Mouse (Mus musculus): ENCODE data around the gene Zfp580. TPM values are rescaled to one million over a fixed set of nuclear protein-coding genes. Genes with fewer than 3 reads are reported as not detected.
"Not testable (repeated sequence)": the region's sequence is repeated elsewhere in the genome, so short reads cannot be mapped to it uniquely, and the experiment has no call there.

Gene Zfp580
- 22.2 and 25.0 TPM in 2 replicates for polyA plus RNA-seq (2015; fragmentation: Nextera tagmentation; extraction: Ambion mirVana)

GRCm38 (mm10) chr7:5051193-5052192 lies at the start of gene Zfp580:
TSS of gene Zfp580 (plus strand) at chr7:5051538.
- ATAC-seq, result peak; percentile 85
- 1% methylated on average over 65 of the region's 65 CpGs for WGBS
- Histone ChIP-seq H3K4me1 (replicated peaks) (peaks cover 34% of the 10 kb centered on the region), H3K9me3 (no peaks in the 10 kb centered on the region), H3K36me3 (no peaks in the 10 kb centered on the region), H3K4me3 (replicated peaks) (peak within 1 kb of the TSS; percentile 86), H3K27ac (peak within 1 kb of the TSS; percentile 34), H3K9ac (peak within 1 kb of the TSS; percentile 82), H3K27me3 (replicated peaks) (peaks cover 43% of the 10 kb centered on the region), H3K4me2 (replicated peaks) (peak within 1 kb of the TSS; percentile 94)

DNA sequence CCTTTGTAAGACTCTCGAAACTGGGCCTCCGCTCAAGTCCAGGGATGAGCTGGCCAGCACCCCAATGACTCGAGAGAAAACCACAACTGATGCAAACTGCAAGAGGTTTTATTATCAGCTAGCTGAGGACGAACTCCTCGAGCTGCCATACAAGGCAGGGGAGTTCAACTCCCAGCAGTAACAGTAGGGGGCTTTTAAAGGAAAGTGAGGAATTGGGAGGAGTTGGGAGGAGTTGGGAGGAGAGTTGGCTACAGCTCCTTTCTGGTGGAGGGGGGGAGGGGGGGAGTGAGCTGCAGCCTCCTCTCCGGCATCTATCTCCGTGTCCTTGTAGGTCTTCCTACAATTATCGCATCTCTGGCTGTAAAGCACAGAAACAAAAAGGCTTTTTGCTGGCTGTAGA lies 48.5 kb upstream of the Zfp580 start:
- H3K27me3 ChIP-seq (replicated peaks); H3K9ac ChIP-seq; H3K4me1 ChIP-seq (replicated peaks); ATAC-seq; H3K9me3 ChIP-seq; H3K27ac ChIP-seq; H3K4me3 ChIP-seq (replicated peaks); H3K4me2 ChIP-seq (replicated peaks): not testable (repeated sequence)
- 67% methylated on average over 8 of the region's 8 CpGs for WGBS
- peaks cover 16% of the 10 kb centered on the region for H3K36me3 ChIP-seq

DNA sequence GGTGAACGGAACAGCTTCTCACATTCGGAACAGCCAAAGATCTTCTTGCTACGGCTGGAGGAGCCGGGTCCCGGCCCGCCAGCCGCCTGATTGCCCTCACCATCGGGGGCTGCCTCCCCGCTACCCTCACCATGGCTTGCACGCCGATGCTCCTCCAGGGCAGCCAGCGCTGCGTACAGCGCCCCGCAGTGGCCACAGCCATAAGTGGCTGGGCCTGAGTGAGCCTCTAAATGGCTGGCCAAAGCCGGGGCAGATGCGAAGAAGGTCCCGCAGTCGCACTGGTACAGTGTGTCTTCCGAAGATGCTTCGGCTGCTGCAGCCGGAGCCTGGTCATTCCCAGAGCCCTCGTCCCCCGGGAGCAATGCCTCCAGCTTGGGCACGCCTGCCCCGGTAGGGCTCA lies 43.1 kb upstream of the Zfp580 start:
- ATAC-seq, result no peak
- H3K9ac ChIP-seq, result no peak overlapping the region
- no peaks in the 10 kb centered on the region for H3K4me1 ChIP-seq (replicated peaks)
- peaks cover 55% of the 10 kb centered on the region for H3K36me3 ChIP-seq
- WGBS, result 98% methylated on average over 26 of the region's 26 CpGs
- H3K27me3 ChIP-seq (replicated peaks), result no peaks in the 10 kb centered on the region
- H3K9me3 ChIP-seq, result no peaks in the 10 kb centered on the region
- no peak overlapping the region for H3K27ac ChIP-seq
- H3K4me2 ChIP-seq (replicated peaks), result no peak overlapping the region
- no peak overlapping the region for H3K4me3 ChIP-seq (replicated peaks)

DNA sequence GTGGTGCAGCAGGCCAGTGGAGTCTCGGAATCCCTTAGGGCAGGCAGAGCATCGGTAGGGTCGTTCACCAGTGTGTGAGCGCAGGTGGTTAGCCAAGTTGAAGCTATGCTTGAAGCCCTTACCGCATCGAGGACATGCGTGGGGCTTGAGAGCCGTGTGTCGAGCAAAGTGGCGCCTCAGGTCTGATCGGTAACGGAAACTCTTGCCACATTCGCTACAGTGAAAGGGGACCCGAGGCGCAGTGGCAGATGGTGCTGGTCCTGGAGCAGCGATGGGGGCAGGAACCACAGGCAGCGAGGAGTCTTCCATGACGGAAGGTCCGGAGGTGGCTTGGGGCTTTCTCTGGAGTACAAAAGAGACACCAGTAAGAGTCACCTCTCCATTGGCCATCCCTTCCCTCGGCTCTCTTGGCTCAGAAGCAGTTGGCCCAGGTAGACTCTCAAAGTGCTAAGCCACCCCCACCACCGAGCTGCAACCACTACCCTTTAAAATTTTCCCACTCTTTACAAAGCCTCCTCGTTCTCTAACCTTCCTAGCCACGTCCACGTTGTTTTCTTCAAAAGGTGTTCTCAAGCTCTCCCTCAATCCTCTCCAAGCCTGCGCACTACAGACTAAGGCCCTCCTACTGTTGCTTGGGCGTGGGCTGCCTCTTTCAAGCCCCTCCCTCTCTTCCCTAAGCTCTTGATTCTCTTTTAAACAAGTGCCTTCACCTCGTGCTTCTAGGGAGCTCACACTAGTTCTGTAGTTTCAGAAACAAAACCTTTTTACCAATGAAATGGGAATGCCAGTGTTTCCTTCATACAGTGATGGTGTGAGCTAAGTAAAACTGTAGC lies 38.4 kb upstream of the Zfp580 start:
- Histone ChIP-seq H3K9me3 (no peaks in the 10 kb centered on the region), H3K27me3 (replicated peaks) (no peaks in the 10 kb centered on the region), H3K36me3 (peaks cover 47% of the 10 kb centered on the region), H3K4me3 (replicated peaks) (0 out of 2 replicates have a peak overlapping the region, but pooled peaks have one; percentile 68), H3K4me2 (replicated peaks) (peak overlapping the region; percentile 66; the same call in 1 of the 2 replicates), H3K9ac (no peak overlapping the region), H3K27ac (no peak overlapping the region), H3K4me1 (replicated peaks) (0 out of 2 replicates have a peak, but pooled peaks cover 2% of the 10 kb centered on the region)
- WGBS, result 87% methylated on average over 27 of the region's 27 CpGs
- no peak for ATAC-seq

GRCm38 (mm10) chr7:5014251-5015117 lies 36.9 kb upstream of the Zfp580 start, which contains the start of the genes Zfp524 and Fiz1:
TSS of gene Zfp524 (plus strand) at chr7:5014415.
TSS of gene Fiz1 (minus strand) at chr7:5014697.
- Histone ChIP-seq H3K9ac (peak within 1 kb of the TSS; percentile 77), H3K27me3 (replicated peaks) (no peaks in the 10 kb centered on the region), H3K4me2 (replicated peaks) (peak within 1 kb of the TSS; percentile 66), H3K4me3 (replicated peaks) (peak within 1 kb of the TSS; percentile 68), H3K9me3 (no peaks in the 10 kb centered on the region), H3K36me3 (peaks cover 33% of the 10 kb centered on the region), H3K27ac (peak within 1 kb of the TSS; percentile 99), H3K4me1 (replicated peaks) (0 out of 2 replicates have a peak, but pooled peaks cover 2% of the 10 kb centered on the region)
- under 1% methylated on average over 42 of the region's 42 CpGs for WGBS
- ATAC-seq, result peak; percentile 84

- peak within 1 kb of the TSS; percentile 68 for H3K4me3 ChIP-seq (replicated peaks)
- H3K4me1 ChIP-seq (replicated peaks), result 0 out of 2 replicates have a peak, but pooled peaks cover 2% of the 10 kb centered on the region
- peak within 1 kb of the TSS; percentile 99 for H3K27ac ChIP-seq
- H3K9me3 ChIP-seq, result no peaks in the 10 kb centered on the region
- WGBS, result under 1% methylated on average over 61 of the region's 76 CpGs
- peak; percentile 81 for ATAC-seq
- peaks cover 28% of the 10 kb centered on the region for H3K36me3 ChIP-seq
- no peaks in the 10 kb centered on the region for H3K27me3 ChIP-seq (replicated peaks)
- peak within 1 kb of the TSS; percentile 66 for H3K4me2 ChIP-seq (replicated peaks)
- peak within 1 kb of the TSS; percentile 77 for H3K9ac ChIP-seq
Measured at GRCm38 (mm10) chr7:5015118-5016001, 36.0 kb upstream of the Zfp580 start, which contains the start of gene Gm44973. TSS of gene Gm44973 (plus strand) at chr7:5015496.

DNA sequence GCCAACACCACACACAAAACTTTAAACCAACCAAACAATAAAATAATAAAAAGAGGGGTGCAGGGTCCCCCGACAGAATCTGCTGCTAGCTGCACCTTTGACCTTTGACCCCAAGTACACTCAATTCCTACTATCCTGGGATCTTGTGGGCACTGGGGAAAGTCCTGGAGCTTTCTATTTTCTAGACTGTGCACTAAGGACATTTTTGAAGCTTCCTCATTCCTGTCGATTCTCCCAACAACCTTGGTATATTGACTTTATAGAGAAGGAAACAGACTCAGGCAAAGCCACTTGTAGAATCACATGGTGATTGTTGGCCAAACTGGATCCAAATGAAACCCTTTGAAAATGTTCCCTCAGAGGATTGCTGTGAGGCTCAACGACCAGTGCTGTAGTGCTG lies 35.3 kb upstream of the Zfp580 start:
- peaks cover 23% of the 10 kb centered on the region for H3K36me3 ChIP-seq
- peak overlapping the region; percentile 59 for H3K9ac ChIP-seq
- ATAC-seq, result peak; percentile 0; the same call in 1 of the 2 replicates
- H3K4me1 ChIP-seq (replicated peaks), result peaks cover 3% of the 10 kb centered on the region; the same call in 1 of the 2 replicates
- peak overlapping the region; percentile 68 for H3K4me3 ChIP-seq (replicated peaks)
- no peaks in the 10 kb centered on the region for H3K27me3 ChIP-seq (replicated peaks)
- no peaks in the 10 kb centered on the region for H3K9me3 ChIP-seq
- H3K27ac ChIP-seq, result peak overlapping the region; percentile 99
- WGBS, result 45% methylated on average over 3 of the region's 3 CpGs
- peak overlapping the region; percentile 66 for H3K4me2 ChIP-seq (replicated peaks)

DNA sequence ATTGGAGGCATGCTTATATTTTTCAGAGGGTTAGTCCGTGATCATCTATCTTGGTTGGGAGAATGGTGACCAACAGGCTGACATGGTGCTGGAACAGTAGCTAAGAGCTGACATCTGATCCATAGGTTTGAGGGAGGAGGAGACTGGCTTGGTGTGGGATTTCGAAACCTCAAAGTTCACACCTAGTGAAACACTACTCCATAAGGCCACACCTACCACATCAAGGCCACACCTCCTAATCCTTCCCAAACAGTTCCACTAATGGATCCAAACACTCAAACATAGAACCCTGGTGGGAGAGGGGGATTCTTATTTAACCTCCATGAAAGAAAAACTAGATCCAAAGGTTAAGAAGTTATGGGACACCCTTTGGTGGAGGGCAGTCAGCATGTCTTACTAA lies 34.4 kb upstream of the Zfp580 start:
- Histone ChIP-seq H3K4me3 (replicated peaks) (no peak overlapping the region), H3K4me1 (replicated peaks) (peaks cover 9% of the 10 kb centered on the region; the same call in 1 of the 2 replicates), H3K36me3 (peaks cover 14% of the 10 kb centered on the region), H3K27me3 (replicated peaks) (no peaks in the 10 kb centered on the region), H3K4me2 (replicated peaks) (no peak overlapping the region), H3K9me3 (no peaks in the 10 kb centered on the region), H3K27ac (no peak overlapping the region), H3K9ac (no peak overlapping the region)
- ATAC-seq, result no peak
- WGBS, result 95% methylated on average over 2 of the region's 2 CpGs

DNA sequence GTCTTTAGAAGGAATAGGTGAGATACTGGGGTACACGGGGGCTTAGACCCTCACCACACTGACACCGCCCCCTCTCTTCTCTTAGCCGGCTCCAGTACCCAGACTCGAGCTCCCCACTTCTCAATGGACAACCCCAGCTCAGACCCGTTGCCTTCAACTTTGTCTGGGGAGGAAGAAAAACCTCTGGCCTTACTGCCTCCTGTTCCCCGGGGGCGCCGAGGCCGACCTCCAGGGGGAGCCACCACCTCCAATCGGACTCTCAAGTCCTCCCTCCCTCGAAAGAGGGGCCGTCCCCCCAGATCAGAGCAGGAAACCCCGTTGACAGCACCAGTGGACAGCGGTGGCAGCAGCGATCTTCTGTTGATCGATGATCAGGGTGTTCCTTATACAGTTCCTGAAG lies 34.0 kb upstream of the Zfp580 start:
- no peak overlapping the region for H3K9ac ChIP-seq
- H3K9me3 ChIP-seq, result no peaks in the 10 kb centered on the region
- no peak overlapping the region for H3K4me2 ChIP-seq (replicated peaks)
- H3K27ac ChIP-seq, result no peak overlapping the region
- no peak for ATAC-seq
- H3K4me3 ChIP-seq (replicated peaks), result no peak overlapping the region
- peaks cover 9% of the 10 kb centered on the region; the same call in 1 of the 2 replicates for H3K4me1 ChIP-seq (replicated peaks)
- WGBS, result 91% methylated on average over 16 of the region's 16 CpGs
- H3K36me3 ChIP-seq, result peaks cover 14% of the 10 kb centered on the region
- no peaks in the 10 kb centered on the region for H3K27me3 ChIP-seq (replicated peaks)

- H3K27ac ChIP-seq, result no peak overlapping the region
- H3K36me3 ChIP-seq, result peaks cover 9% of the 10 kb centered on the region
- WGBS, result 96% methylated on average over 21 of the region's 21 CpGs
- H3K4me3 ChIP-seq (replicated peaks), result no peak overlapping the region
- no peaks in the 10 kb centered on the region for H3K9me3 ChIP-seq
- ATAC-seq, result no peak
- H3K9ac ChIP-seq, result no peak overlapping the region
- H3K27me3 ChIP-seq (replicated peaks), result no peaks in the 10 kb centered on the region
- H3K4me2 ChIP-seq (replicated peaks), result no peak overlapping the region
- peaks cover 9% of the 10 kb centered on the region; the same call in 1 of the 2 replicates for H3K4me1 ChIP-seq (replicated peaks)
Measured at GRCm38 (mm10) chr7:5017931-5018330, 33.4 kb upstream of the Zfp580 start.
